Mouse (Mus musculus) cerebellum, adult 2 months (tissue): ENCODE results near the gene Nuak1.

Experiments
- CTCF ChIP-seq: fragments of 200-500 bp; IDR thresholded peaks from 2 replicates; pipeline ENCODE4 v1.5.1; 2011; ENCODE audit warnings: low read depth, mild to moderate bottlenecking, control low read depth, low read length, moderate library complexity, borderline replicate concordance; ENCODE audit not compliant: insufficient read depth
- POLR2A ChIP-seq: fragments of 200-500 bp; IDR thresholded peaks from 2 replicates; pipeline ENCODE4 v1.6.1; 2011; ENCODE audit warnings: low read length, control low read depth, borderline replicate concordance; ENCODE audit not compliant: insufficient read depth

- TF ChIP-seq POLR2A (no peak), CTCF (no peak)
Observed at GRCm38 (mm10) chr10:84480146-84480545, 39.7 kb upstream of the Nuak1 start.
